Mouse (Mus musculus): ENCODE data around the gene Wdr91. TPM values are rescaled to one million over a fixed set of nuclear protein-coding genes. Genes with fewer than 3 reads are reported as not detected.

Wdr91 gene
- total and polyA plus RNA-seq, 2 experiments from 2014 or later, result 14.6 to 37.3 TPM

- Histone ChIP-seq H3K36me3 (ENCODE audit: insufficient read depth) (peaks cover 6% of the 10 kb centered on the region; the same call in 1 of the 2 replicates), H3K27me3 (ENCODE audit: insufficient read depth, low read length) (no peaks in the 10 kb centered on the region), H3K4me3 (ENCODE audit: low read depth, low read length) (no peak overlapping the region), H3K4me1 (ENCODE audit: insufficient read depth) (peaks cover 8% of the 10 kb centered on the region), H3K4me2 (ENCODE audit: low read depth) (no peak overlapping the region), H3K27ac (ENCODE audit: low read depth, low read length) (no peak overlapping the region), H3K9ac (no peak overlapping the region), H3K9me3 (ENCODE audit: low read length) (no peaks in the 10 kb centered on the region)
- TF ChIP-seq CTCF (IDR thresholded peaks at IDR 0.05; ENCODE audit: low read depth), result no peak
- 91% methylated on average over 15 of the region's 15 CpGs for WGBS
- ATAC-seq, result no peak
- no peak for DNase-seq
Measured at GRCm38 (mm10) chr6:34875268-34875761, 35.4 kb downstream of the Wdr91 start.

- Histone ChIP-seq H3K4me2 (ENCODE audit: low read depth) (no peak overlapping the region), H3K36me3 (ENCODE audit: insufficient read depth) (peaks cover 4% of the 10 kb centered on the region; the same call in 1 of the 2 replicates), H3K27me3 (ENCODE audit: insufficient read depth, low read length) (no peaks in the 10 kb centered on the region), H3K9ac (no peak overlapping the region), H3K4me3 (ENCODE audit: low read depth, low read length) (no peak overlapping the region), H3K4me1 (ENCODE audit: insufficient read depth) (peaks cover 8% of the 10 kb centered on the region), H3K9me3 (ENCODE audit: low read length) (no peaks in the 10 kb centered on the region), H3K27ac (ENCODE audit: low read depth, low read length) (no peak overlapping the region)
- ATAC-seq, result no peak
- WGBS, result 79% methylated on average over 21 of the region's 21 CpGs
- no peak for DNase-seq
- no peak for TF ChIP-seq CTCF (IDR thresholded peaks at IDR 0.05; ENCODE audit: low read depth)
Measured at GRCm38 (mm10) chr6:34874101-34874921, 36.4 kb downstream of the Wdr91 start.

GRCm38 (mm10) chr6:34872871-34873270, 37.8 kb downstream of the Wdr91 start:
- H3K36me3 ChIP-seq (ENCODE audit: insufficient read depth), result no peaks in the 10 kb centered on the region
- H3K9ac ChIP-seq, result no peak overlapping the region
- no peak for ATAC-seq
- DNase-seq, result no peak
- no peak overlapping the region for H3K4me2 ChIP-seq (ENCODE audit: low read depth)
- H3K4me3 ChIP-seq (ENCODE audit: low read depth, low read length), result no peak overlapping the region
- no peaks in the 10 kb centered on the region for H3K9me3 ChIP-seq (ENCODE audit: low read length)
- H3K4me1 ChIP-seq (ENCODE audit: insufficient read depth), result peaks cover 5% of the 10 kb centered on the region
- no peak for TF ChIP-seq CTCF (IDR thresholded peaks at IDR 0.05; ENCODE audit: low read depth)
- 87% methylated on average over 10 of the region's 10 CpGs for WGBS
- H3K27ac ChIP-seq (ENCODE audit: low read depth, low read length), result no peak overlapping the region
- no peaks in the 10 kb centered on the region for H3K27me3 ChIP-seq (ENCODE audit: insufficient read depth, low read length)

- Histone ChIP-seq H3K9ac (no peak overlapping the region), H3K27ac (ENCODE audit: low read depth, low read length) (no peak overlapping the region), H3K9me3 (ENCODE audit: low read length) (no peaks in the 10 kb centered on the region), H3K4me1 (ENCODE audit: insufficient read depth) (peaks cover 3% of the 10 kb centered on the region), H3K4me2 (ENCODE audit: low read depth) (no peak overlapping the region), H3K4me3 (ENCODE audit: low read depth, low read length) (no peak overlapping the region), H3K36me3 (ENCODE audit: insufficient read depth) (no peaks in the 10 kb centered on the region), H3K27me3 (ENCODE audit: insufficient read depth, low read length) (no peaks in the 10 kb centered on the region)
- no peak for TF ChIP-seq CTCF (IDR thresholded peaks at IDR 0.05; ENCODE audit: low read depth)
- DNase-seq (no peak), ATAC-seq (no peak)
- 90% methylated on average over 7 of the region's 7 CpGs for WGBS
Measured at GRCm38 (mm10) chr6:34871929-34872328, 38.7 kb downstream of the Wdr91 start.

GRCm38 (mm10) chr6:34870724-34871123, 40.0 kb downstream of the Wdr91 start:
- Histone ChIP-seq H3K9ac (no peak overlapping the region), H3K4me3 (ENCODE audit: low read depth, low read length) (no peak overlapping the region), H3K4me1 (ENCODE audit: insufficient read depth) (no peaks in the 10 kb centered on the region), H3K27ac (ENCODE audit: low read depth, low read length) (no peak overlapping the region), H3K27me3 (ENCODE audit: insufficient read depth, low read length) (no peaks in the 10 kb centered on the region), H3K4me2 (ENCODE audit: low read depth) (no peak overlapping the region), H3K9me3 (ENCODE audit: low read length) (no peaks in the 10 kb centered on the region), H3K36me3 (ENCODE audit: insufficient read depth) (no peaks in the 10 kb centered on the region)
- DNase-seq, result no peak
- WGBS, result 75% methylated on average over 5 of the region's 5 CpGs
- no peak for ATAC-seq
- TF ChIP-seq CTCF (IDR thresholded peaks at IDR 0.05; ENCODE audit: low read depth), result no peak

GRCm38 (mm10) chr6:34870136-34870535, 40.5 kb downstream of the Wdr91 start:
- no peak overlapping the region for H3K9ac ChIP-seq
- no peaks in the 10 kb centered on the region for H3K36me3 ChIP-seq (ENCODE audit: insufficient read depth)
- TF ChIP-seq CTCF (IDR thresholded peaks at IDR 0.05; ENCODE audit: low read depth), result no peak
- no peak overlapping the region for H3K4me2 ChIP-seq (ENCODE audit: low read depth)
- no peaks in the 10 kb centered on the region for H3K27me3 ChIP-seq (ENCODE audit: insufficient read depth, low read length)
- H3K9me3 ChIP-seq (ENCODE audit: low read length), result no peaks in the 10 kb centered on the region
- no peak overlapping the region for H3K27ac ChIP-seq (ENCODE audit: low read depth, low read length)
- ATAC-seq (no peak), DNase-seq (no peak)
- H3K4me3 ChIP-seq (ENCODE audit: low read depth, low read length), result no peak overlapping the region
- no peaks in the 10 kb centered on the region for H3K4me1 ChIP-seq (ENCODE audit: insufficient read depth)
- 87% methylated on average over 5 of the region's 5 CpGs for WGBS

GRCm38 (mm10) chr6:34869225-34869915, 41.3 kb downstream of the Wdr91 start:
- Histone ChIP-seq H3K36me3 (ENCODE audit: insufficient read depth) (no peaks in the 10 kb centered on the region), H3K4me2 (ENCODE audit: low read depth) (no peak overlapping the region), H3K9ac (no peak overlapping the region), H3K27ac (ENCODE audit: low read depth, low read length) (no peak overlapping the region), H3K27me3 (ENCODE audit: insufficient read depth, low read length) (no peaks in the 10 kb centered on the region), H3K9me3 (ENCODE audit: low read length) (no peaks in the 10 kb centered on the region), H3K4me1 (ENCODE audit: insufficient read depth) (no peaks in the 10 kb centered on the region), H3K4me3 (ENCODE audit: low read depth, low read length) (no peak overlapping the region)
- WGBS, result 85% methylated on average over 13 of the region's 13 CpGs
- ATAC-seq (no peak), DNase-seq (no peak)
- no peak for TF ChIP-seq CTCF (IDR thresholded peaks at IDR 0.05; ENCODE audit: low read depth)
